Mouse (Mus musculus) ES-E14 (cell line): ENCODE results near the gene Mcm5.

ENCODE experiments used
- CHD2 ChIP-seq: IDR thresholded peaks from 2 replicates; pipeline ENCODE4 v1.6.1; 2014; ENCODE audit warnings: mild to moderate bottlenecking, low read depth, low read length, inconsistent platforms
- HCFC1 ChIP-seq: IDR thresholded peaks from 2 replicates; pipeline ENCODE4 v1.6.1; 2012; ENCODE audit warnings: low read length, inconsistent platforms, borderline replicate concordance; ENCODE audit not compliant: insufficient read depth
- ZC3H11A ChIP-seq: IDR thresholded peaks from 2 replicates; pipeline ENCODE4 v1.6.1; 2012; ENCODE audit warnings: low read depth, mild to moderate bottlenecking, inconsistent platforms, low read length, borderline replicate concordance

DNA sequence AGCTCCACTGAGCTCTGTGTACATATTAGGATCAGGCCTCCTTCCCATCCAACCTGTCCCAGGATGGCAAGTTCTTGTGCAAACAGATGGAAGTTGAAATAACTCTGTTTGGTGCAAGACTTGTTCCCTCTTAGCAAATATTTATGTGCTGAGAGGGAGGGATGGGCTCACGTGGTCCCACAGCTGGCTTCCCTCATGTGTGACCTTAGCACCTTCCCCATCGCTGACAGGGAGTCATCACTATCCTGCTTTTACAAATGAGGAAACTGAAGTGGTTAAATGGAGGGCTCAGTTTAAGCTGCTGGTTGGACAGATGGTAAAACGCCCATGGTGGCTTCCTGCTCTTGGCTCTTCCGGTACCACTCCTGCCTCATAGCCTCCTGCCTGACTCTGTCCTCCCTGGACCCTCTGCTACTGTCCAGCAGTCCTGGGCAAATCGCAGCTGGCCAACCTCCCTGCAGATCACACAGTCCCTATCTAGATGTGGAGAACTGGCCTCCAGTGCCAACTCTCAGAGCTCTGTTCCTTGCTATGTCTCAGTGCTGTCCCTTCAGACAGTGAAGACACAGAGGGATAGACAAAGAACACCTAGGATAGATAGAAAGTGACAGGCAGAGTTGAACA, 45.6 kb downstream of the Mcm5 start:
- TF ChIP-seq ZC3H11A (no peak), HCFC1 (no peak), CHD2 (no peak)
